Mouse (Mus musculus) testis, adult 2 months (tissue): ENCODE results near the gene Gm10643. TPM values are rescaled to one million over a fixed set of nuclear protein-coding genes. Genes with fewer than 3 reads are reported as not detected.

ENCODE experiments used
- H3K27ac ChIP-seq: fragments of 200-500 bp; 2 replicates; pipeline ENCODE4 v1.5.1; 2012; ENCODE audit warnings: low read depth, low read length; ENCODE audit not compliant: control insufficient read depth, insufficient read depth
- H3K27me3 ChIP-seq: fragments of 200-500 bp; 2 replicates; pipeline ENCODE4 v1.6.1; 2012; ENCODE audit warnings: mild to moderate bottlenecking, low read length, moderate library complexity; ENCODE audit not compliant: control insufficient read depth, insufficient read depth
- H3K36me3 ChIP-seq: fragments of 200-500 bp; 2 replicates; pipeline ENCODE4 v1.6.1; 2012; ENCODE audit warnings: mild to moderate bottlenecking, low read length; ENCODE audit not compliant: control insufficient read depth, insufficient read depth
- H3K4me1 ChIP-seq: fragments of 200-500 bp; 2 replicates; pipeline ENCODE4 v1.6.1; 2012; ENCODE audit warnings: low read length; ENCODE audit not compliant: control insufficient read depth, insufficient read depth
- H3K4me3 ChIP-seq: fragments of 200-500 bp; 2 replicates; pipeline ENCODE4 v1.5.1; 2012; ENCODE audit warnings: low read depth, mild to moderate bottlenecking, low read length, moderate library complexity, mixed read lengths; ENCODE audit not compliant: control insufficient read depth
- CTCF ChIP-seq: fragments of 200-500 bp; IDR thresholded peaks from 2 replicates; pipeline ENCODE4 v1.5.1; 2012; ENCODE audit warnings: low read depth, mild to moderate bottlenecking, inconsistent platforms, low read length, moderate library complexity; ENCODE audit not compliant: control insufficient read depth, insufficient read depth, insufficient replicate concordance
- POLR2A ChIP-seq: fragments of 200-500 bp; IDR thresholded peaks from 2 replicates; pipeline ENCODE4 v1.6.1; 2012; ENCODE audit warnings: low read depth, mild to moderate bottlenecking, inconsistent platforms, low read length, moderate library complexity; ENCODE audit not compliant: control insufficient read depth
- polyA plus RNA-seq: library from polyadenylated mRNA; depleted of rRNA; stranded (reverse); fragments of >200 nt; gene quantifications from 2 replicates; pipeline ENCODE4 v1.2.3, GENCODE M21; 2012

Gm10643 gene
- polyA plus RNA-seq, 1 experiment: 6.3 TPM

GRCm38 (mm10) chr8:84046505-84046904, 18.4 kb downstream of the Gm10643 start:
- Histone ChIP-seq H3K4me3 (no peak overlapping the region), H3K4me1 (peaks cover 11% of the 10 kb centered on the region), H3K36me3 (no peaks in the 10 kb centered on the region), H3K27me3 (peaks cover 4% of the 10 kb centered on the region), H3K27ac (no peak overlapping the region)
- TF ChIP-seq POLR2A (no peak), CTCF (no peak)

GRCm38 (mm10) chr8:84044900-84045299, 20.0 kb downstream of the Gm10643 start, which contains the start of gene Rln3:
Gene Rln3, minus strand, starts transcription at chr8:84045000.
- no peaks in the 10 kb centered on the region for H3K36me3 ChIP-seq
- H3K4me1 ChIP-seq: peaks cover 11% of the 10 kb centered on the region
- peaks cover 4% of the 10 kb centered on the region for H3K27me3 ChIP-seq
- TF ChIP-seq CTCF: no peak
- no peak within 1 kb of the TSS for H3K27ac ChIP-seq
- H3K4me3 ChIP-seq: peak within 1 kb of the TSS; percentile 52

- TF ChIP-seq CTCF: no peak
- Histone ChIP-seq H3K27me3 (peaks cover 4% of the 10 kb centered on the region), H3K4me1 (peaks cover 11% of the 10 kb centered on the region), H3K36me3 (no peaks in the 10 kb centered on the region), H3K27ac (no peak overlapping the region), H3K4me3 (no peak overlapping the region)
Measured at GRCm38 (mm10) chr8:84044103-84044502, 20.8 kb downstream of the Gm10643 start.

DNA sequence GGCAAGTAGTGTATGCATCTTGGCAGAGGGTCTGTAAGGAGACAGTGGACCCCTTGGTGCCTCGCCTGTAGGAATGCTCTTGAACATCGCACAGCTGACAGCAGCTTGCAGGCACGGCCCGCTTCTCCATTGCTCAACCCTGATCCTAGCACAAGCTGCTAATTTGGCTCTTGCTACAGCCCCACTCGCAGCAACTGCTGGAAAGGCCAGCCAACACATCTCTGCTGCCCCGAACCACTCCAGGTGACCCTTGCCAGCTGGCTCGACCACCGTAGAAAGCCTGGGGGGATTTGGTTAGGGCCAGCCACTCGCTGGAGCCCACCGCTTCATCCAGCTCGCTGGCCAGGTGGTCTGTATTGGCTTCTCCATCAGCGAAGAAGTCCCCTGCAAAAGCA, 22.0 kb downstream of the Gm10643 start:
- Histone ChIP-seq H3K4me1 (peaks cover 11% of the 10 kb centered on the region), H3K27ac (no peak overlapping the region), H3K27me3 (peaks cover 4% of the 10 kb centered on the region), H3K4me3 (no peak overlapping the region), H3K36me3 (no peaks in the 10 kb centered on the region)
- TF ChIP-seq POLR2A (no peak), CTCF (no peak)

DNA sequence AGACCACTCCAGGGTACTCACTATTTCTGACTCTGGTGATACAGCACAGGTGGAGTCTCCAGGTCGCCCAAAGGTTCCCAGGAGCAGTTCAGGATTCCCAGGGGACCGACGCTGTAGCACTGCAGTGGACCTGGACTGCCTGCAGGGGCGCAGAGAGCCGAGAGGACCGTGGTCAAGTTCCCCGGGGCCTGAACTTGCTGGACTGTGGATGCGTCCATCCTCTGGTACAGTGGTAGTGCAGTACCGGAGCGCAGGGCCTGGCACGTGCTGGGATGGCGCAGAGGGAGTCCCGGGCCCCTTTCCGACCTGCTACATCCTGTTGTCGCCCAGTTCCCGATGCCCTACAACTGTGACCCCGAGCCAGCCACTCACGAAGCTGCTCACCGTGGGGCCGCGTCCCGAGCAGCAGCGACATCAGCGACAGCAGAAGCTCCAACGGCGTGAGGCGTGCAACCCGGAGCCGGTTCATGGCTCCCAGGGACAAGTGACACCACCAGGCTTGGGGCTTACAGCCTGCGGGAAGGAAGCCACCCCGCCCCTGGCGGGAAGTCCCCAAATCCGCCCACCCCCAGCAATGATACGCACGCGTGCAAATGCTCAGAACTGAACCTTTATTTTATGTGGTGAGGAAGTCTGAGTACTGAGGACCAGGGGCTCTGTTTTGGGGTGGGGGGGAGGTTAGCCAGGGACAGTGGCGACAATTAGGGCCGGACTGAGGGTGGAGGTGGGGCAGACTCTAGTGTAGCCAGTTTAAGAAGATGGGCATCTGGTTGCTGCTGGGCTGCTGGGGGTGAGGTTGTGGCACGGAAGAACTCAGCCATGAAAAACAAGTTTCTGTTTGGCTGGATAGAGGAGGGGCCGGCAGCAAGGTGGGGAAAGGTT, 22.6 kb downstream of the Gm10643 start, which contains the start of gene Il27ra:
Gene Il27ra (minus strand): TSS at position 524 of the 882 bp plus-strand sequence.
- Histone ChIP-seq H3K4me1 (peaks cover 11% of the 10 kb centered on the region), H3K4me3 (peak within 1 kb of the TSS; percentile 64), H3K27ac (no peak within 1 kb of the TSS), H3K27me3 (peaks cover 4% of the 10 kb centered on the region), H3K36me3 (no peaks in the 10 kb centered on the region)
- TF ChIP-seq POLR2A (no peak), CTCF (peak; percentile 64)

DNA sequence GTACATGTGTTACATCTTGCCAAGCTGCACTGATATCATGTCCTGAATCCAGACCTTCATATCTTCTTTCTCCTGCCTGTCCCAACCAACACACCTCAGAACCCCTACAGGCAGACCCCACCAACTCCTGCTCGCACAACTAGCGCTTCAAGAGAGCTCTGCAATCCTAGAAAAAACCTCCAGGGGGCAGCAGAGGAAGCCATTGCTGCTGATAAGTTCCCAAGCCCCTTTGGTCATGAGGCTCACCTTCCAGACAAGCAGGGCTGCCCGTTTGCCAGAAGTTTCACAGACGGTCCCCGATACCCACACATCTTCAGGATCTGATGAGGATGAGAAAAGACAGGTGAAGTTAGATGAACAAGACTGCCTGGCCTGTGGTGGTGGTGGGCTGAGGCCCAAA, 25.9 kb downstream of the Gm10643 start:
- no peak overlapping the region for H3K27ac ChIP-seq
- peaks cover 4% of the 10 kb centered on the region for H3K27me3 ChIP-seq

GRCm38 (mm10) chr8:84038015-84038414, 26.9 kb downstream of the Gm10643 start:
- Histone ChIP-seq H3K36me3 (no peaks in the 10 kb centered on the region), H3K27me3 (peaks cover 2% of the 10 kb centered on the region; the same call in 1 of the 2 replicates), H3K4me1 (peaks cover 10% of the 10 kb centered on the region), H3K27ac (no peak overlapping the region), H3K4me3 (no peak overlapping the region)
- no peak for TF ChIP-seq POLR2A
- no peak for TF ChIP-seq CTCF

More for the DNA sequence above, 25.9 kb downstream of the Gm10643 start:
- Histone ChIP-seq H3K4me1 (peaks cover 11% of the 10 kb centered on the region), H3K36me3 (no peaks in the 10 kb centered on the region), H3K4me3 (no peak overlapping the region)
- TF ChIP-seq CTCF (peak; percentile 61; the same call in 1 of the 2 replicates), POLR2A (no peak)

- Histone ChIP-seq H3K4me3 (no peak overlapping the region), H3K4me1 (no peaks in the 10 kb centered on the region), H3K27ac (no peak overlapping the region), H3K36me3 (no peaks in the 10 kb centered on the region), H3K27me3 (no peaks in the 10 kb centered on the region)
- no peak for TF ChIP-seq POLR2A
- no peak for TF ChIP-seq CTCF
Measured at GRCm38 (mm10) chr8:84032777-84033176, 32.2 kb downstream of the Gm10643 start.
